Mouse (Mus musculus): ENCODE data around the gene Dock2. TPM values are rescaled to one million over a fixed set of nuclear protein-coding genes. Genes with fewer than 3 reads are reported as not detected.
"Not testable (repeated sequence)": the region's sequence is repeated elsewhere in the genome, so short reads cannot be mapped to it uniquely, and the experiment has no call there.

Dock2 gene
- polyA plus RNA-seq (2016; fragmentation: Nextera tagmentation; extraction: Ambion mirVana) = 0.86 and 1.1 TPM in 2 replicates

DNA sequence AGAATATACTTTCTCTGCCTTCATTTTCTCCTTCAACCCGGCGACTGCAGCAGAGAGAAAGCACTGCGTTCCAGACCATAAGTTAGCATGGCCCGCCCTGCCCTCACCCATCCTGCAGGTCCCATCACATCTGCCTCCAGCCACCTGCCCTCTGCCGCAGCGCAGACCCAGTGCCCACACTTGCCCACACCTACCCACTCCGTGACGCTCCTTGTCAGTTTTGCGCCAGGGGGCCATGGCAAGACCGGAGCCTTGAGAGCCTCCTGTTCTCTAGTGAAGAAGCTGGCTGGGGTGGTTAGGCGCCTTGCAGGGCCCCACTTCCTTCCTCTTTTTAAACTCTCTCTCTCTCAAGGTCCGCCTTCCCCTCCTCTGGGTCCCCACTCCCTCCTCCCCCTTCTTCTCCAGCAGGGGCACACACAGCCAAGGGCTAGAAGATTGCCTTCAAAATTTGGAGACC is at the start of gene Dock2:
Gene Dock2, minus strand, starts transcription at position 306 of the 457 bp plus-strand sequence.
- H3K36me3 ChIP-seq = no peaks in the 10 kb centered on the region
- no peaks in the 10 kb centered on the region for H3K9me3 ChIP-seq (replicated peaks)
- no peaks in the 10 kb centered on the region for H3K27me3 ChIP-seq
- 90% methylated on average over 12 of the region's 12 CpGs for WGBS
- no peak within 1 kb of the TSS for H3K27ac ChIP-seq
- H3K4me3 ChIP-seq = no peak within 1 kb of the TSS
- no peaks in the 10 kb centered on the region for H3K4me1 ChIP-seq
- no peak for ATAC-seq (ENCODE audit: low FRiP score)
- no peak within 1 kb of the TSS for H3K9ac ChIP-seq
- H3K4me2 ChIP-seq (replicated peaks) = no peak within 1 kb of the TSS

DNA sequence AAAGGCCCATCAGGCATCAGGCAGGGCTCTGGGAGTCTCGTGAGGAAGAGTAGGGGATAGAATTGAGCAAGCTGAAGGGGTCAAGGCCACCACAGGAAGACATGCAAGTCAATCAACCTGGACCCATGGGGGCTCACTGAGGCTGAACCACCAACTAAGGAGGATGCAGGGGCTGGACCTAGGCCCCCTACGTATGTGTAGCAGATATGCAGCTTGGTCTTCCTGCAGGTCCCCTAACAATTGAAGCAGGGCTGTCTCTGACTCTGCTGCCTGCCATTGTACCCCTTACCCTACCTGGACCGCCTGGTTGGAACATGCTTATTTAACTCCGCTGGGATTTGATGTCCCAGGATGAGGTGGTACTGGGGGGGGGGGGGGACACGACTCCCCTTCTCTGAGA is 49.0 kb upstream of the Dock2 start:
- Histone ChIP-seq H3K27me3 (no peaks in the 10 kb centered on the region), H3K4me2 (replicated peaks) (peak overlapping the region; percentile 60), H3K9me3 (replicated peaks) (no peaks in the 10 kb centered on the region), H3K36me3 (peaks cover 16% of the 10 kb centered on the region; the same call in 1 of the 2 replicates), H3K4me3 (peak overlapping the region; percentile 76), H3K9ac (peak overlapping the region; percentile 75), H3K4me1 (peaks cover 13% of the 10 kb centered on the region), H3K27ac (no peak overlapping the region)
- WGBS = 6% methylated on average over 4 of the region's 5 CpGs
- 0 out of 2 replicates have a peak, but pooled peaks have one; percentile 15 for ATAC-seq (ENCODE audit: low FRiP score)

DNA sequence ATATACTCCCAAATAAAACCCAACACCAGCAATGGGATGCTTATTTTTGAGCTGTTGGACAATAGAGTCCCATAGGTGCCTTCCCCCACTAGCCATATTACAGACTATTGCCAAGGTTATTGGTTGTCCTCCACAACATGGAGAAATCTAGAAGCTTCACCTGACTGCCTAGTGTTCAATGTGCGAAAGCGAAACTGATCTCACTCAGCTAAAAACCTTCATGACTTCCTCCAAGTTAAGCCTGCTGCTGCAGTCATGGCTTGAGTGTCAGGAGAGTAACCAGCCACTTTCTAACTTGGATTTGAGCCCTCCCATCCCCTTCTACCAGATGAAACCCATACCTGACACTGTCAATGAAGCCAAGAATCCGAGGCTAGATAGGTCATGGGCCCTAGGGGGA is 44.1 kb upstream of the Dock2 start:
- H3K9ac ChIP-seq = no peak overlapping the region
- H3K36me3 ChIP-seq = peaks cover 26% of the 10 kb centered on the region
- H3K4me1 ChIP-seq = peaks cover 6% of the 10 kb centered on the region
- no peaks in the 10 kb centered on the region for H3K9me3 ChIP-seq (replicated peaks)
- H3K27me3 ChIP-seq = no peaks in the 10 kb centered on the region
- H3K4me2 ChIP-seq (replicated peaks) = no peak overlapping the region
- H3K4me3 ChIP-seq = no peak overlapping the region
- WGBS = 93% methylated on average over 3 of the region's 3 CpGs
- H3K27ac ChIP-seq = no peak overlapping the region
- no peak for ATAC-seq (ENCODE audit: low FRiP score)

DNA sequence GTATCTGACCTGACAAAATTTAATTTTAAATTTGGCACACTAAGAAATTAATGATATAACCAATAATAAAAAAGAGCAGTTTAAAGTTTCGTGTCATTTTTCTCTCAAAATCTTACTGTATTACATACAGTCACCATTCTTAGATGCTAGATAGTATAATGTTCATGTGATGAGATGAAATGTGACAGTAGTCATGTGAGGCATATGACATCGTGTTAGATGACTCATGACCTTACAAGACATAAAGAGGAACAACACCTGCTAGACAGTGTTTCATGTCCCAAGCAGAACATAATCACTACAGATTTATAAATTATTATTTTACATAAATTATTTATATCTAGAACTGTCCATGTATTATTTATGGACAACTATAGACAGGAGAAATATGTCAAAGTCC is 43.2 kb upstream of the Dock2 start:
- no peak for ATAC-seq (ENCODE audit: low FRiP score)
- WGBS = 97% methylated on average over 2 of the region's 2 CpGs
- H3K4me2 ChIP-seq (replicated peaks) = no peak overlapping the region
- H3K36me3 ChIP-seq = peaks cover 31% of the 10 kb centered on the region
- H3K4me3 ChIP-seq = no peak overlapping the region
- H3K9ac ChIP-seq = no peak overlapping the region
- no peaks in the 10 kb centered on the region for H3K27me3 ChIP-seq
- no peak overlapping the region for H3K27ac ChIP-seq
- no peaks in the 10 kb centered on the region for H3K9me3 ChIP-seq (replicated peaks)
- no peaks in the 10 kb centered on the region for H3K4me1 ChIP-seq

DNA sequence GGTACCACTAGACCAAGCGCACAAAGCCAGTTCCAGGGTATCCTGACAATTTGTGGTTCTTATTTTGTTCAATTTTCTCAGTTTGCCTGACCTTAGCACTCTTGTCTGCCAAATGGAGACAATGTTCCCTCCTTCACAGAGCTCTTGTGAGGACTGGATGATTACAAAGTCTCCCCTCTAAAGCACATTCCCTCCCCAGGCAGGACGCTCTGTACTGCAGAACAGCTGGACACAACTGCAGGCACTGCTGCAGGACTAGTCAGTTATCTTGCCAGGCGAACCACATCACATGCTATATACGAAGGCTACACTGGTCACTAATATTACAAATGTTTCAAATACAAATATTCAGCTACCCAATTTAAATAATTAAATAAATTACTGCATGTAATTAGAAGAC is 41.1 kb upstream of the Dock2 start:
- Histone ChIP-seq H3K9me3 (replicated peaks) (no peaks in the 10 kb centered on the region), H3K4me2 (replicated peaks) (no peak overlapping the region), H3K27ac (no peak overlapping the region), H3K4me3 (no peak overlapping the region), H3K9ac (no peak overlapping the region), H3K4me1 (no peaks in the 10 kb centered on the region), H3K36me3 (peaks cover 36% of the 10 kb centered on the region), H3K27me3 (no peaks in the 10 kb centered on the region)
- WGBS = 94% methylated on average over 4 of the region's 4 CpGs
- no peak for ATAC-seq (ENCODE audit: low FRiP score)

DNA sequence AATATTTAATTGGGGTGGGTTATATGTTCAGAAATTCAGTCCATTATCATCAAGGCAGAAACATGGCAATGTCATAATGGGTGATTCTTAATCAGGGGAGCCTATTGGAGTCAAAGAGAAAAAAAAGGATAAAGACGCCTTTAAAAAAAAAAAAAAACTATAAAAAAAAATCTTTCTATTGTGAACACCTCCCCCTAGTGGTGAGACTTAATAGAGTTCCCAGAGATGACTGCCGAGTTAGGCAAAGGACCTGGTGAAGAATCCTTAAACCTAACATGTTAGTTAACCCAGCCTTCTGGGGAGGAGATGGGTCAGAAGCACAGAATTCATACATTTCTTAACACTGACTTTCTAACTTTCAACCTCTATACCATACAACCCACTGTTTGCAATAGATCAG is 31.1 kb upstream of the Dock2 start:
- WGBS = 15% methylated on average over 2 of the region's 2 CpGs
- Histone ChIP-seq H3K27me3 (no peaks in the 10 kb centered on the region), H3K27ac (no peak overlapping the region), H3K4me2 (replicated peaks) (no peak overlapping the region), H3K4me1 (no peaks in the 10 kb centered on the region), H3K4me3 (no peak overlapping the region), H3K9me3 (replicated peaks) (no peaks in the 10 kb centered on the region), H3K9ac (no peak overlapping the region), H3K36me3 (peaks cover 33% of the 10 kb centered on the region)
- ATAC-seq (ENCODE audit: low FRiP score) = no peak

DNA sequence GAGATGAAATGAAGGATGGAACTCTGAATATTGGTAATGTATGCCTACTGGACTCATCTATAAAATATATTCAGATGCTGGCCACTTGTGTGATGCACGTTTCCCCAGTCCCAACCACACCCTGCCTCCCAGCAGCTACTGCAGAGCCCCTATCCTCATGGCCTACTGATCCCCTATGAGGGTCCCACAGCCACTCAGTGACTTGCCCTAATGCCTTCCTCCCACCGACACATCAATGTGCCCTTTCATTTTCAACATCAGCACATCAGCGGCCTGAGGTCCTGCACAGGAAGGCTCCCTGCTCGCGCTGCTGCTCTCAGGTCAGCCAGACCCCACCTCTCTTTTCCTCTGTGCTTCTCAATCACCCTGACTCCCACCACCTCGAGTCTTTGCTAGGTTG is 30.6 kb upstream of the Dock2 start:
- no peak overlapping the region for H3K27ac ChIP-seq

DNA sequence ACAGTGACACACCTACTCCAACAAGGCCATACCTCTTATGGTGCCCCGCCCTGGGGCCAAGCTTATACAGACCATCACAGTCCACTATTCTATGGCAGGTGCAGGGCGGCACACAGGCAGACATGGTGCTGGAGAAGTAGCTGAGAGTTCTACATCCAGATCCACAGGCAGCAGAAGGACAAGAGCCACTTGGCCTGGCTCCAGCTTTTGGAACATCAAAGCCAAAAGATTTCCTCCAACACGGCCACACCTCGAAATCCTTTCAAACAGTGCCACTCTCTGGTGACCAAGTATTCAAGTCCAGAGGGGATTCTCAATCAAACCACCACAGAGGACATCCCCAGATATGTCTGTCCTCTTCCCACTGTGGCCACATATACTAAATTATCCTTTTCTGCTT is 21.3 kb upstream of the Dock2 start:
- H3K27ac ChIP-seq; ATAC-seq (ENCODE audit: low FRiP score); H3K4me1 ChIP-seq; H3K4me2 ChIP-seq (replicated peaks); H3K36me3 ChIP-seq; H3K9ac ChIP-seq; H3K4me3 ChIP-seq; H3K27me3 ChIP-seq; H3K9me3 ChIP-seq (replicated peaks): not testable (repeated sequence)
- WGBS = 74% methylated on average over 4 of the region's 4 CpGs

More for the DNA sequence above, 30.6 kb upstream of the Dock2 start:
- no peak for ATAC-seq (ENCODE audit: low FRiP score)
- H3K27me3 ChIP-seq = no peaks in the 10 kb centered on the region
- WGBS = 88% methylated on average over 6 of the region's 6 CpGs
- H3K4me2 ChIP-seq (replicated peaks) = no peak overlapping the region
- no peak overlapping the region for H3K9ac ChIP-seq
- H3K36me3 ChIP-seq = peaks cover 36% of the 10 kb centered on the region
- no peaks in the 10 kb centered on the region for H3K9me3 ChIP-seq (replicated peaks)
- H3K4me1 ChIP-seq = no peaks in the 10 kb centered on the region
- no peak overlapping the region for H3K4me3 ChIP-seq

DNA sequence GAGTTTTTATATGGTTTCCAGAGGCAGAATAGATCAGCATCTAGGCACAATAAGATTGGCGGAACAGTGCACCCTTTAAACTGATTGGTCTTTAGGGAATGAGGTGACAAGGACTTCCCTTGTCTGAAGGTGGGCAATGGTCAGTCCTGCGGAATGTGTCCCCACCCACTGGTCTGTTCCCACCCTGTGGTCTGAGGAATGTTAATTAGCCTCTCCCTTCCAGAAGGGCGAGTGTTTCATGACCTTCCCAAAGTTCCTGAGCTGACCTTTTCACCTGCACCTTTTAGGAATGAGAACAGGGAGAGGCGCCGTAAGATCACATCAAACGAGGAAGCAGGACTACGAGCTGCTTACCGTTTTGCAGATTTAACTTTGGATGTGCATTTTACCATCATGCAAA is 14.4 kb upstream of the Dock2 start:
- H3K4me3 ChIP-seq; H3K27me3 ChIP-seq; H3K9ac ChIP-seq; H3K4me2 ChIP-seq (replicated peaks); H3K36me3 ChIP-seq; ATAC-seq (ENCODE audit: low FRiP score); H3K9me3 ChIP-seq (replicated peaks); H3K4me1 ChIP-seq; H3K27ac ChIP-seq: not testable (repeated sequence)
- WGBS = 57% methylated on average over 8 of the region's 8 CpGs

DNA sequence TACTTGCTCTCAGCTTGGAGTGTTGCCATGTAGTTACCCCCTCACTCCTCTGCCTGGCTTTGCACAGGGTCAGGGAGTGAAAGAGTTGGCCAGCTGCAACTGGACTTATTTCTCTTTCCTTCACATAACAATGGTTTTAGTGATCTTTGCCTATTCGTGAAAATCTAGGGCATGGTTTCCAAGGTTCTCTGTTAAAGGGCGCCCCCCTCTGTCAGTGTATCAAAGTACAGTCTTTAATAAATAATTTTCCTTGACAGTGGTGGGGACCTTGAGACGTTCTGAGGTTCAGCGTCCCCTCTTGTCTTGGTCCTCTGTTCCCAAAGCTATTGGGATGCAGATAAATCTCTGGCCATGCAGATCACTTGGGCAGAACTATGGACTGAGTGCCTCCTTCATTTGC is 12.4 kb upstream of the Dock2 start:
- ATAC-seq (ENCODE audit: low FRiP score) = no peak
- H3K9ac ChIP-seq = no peak overlapping the region
- H3K36me3 ChIP-seq = no peaks in the 10 kb centered on the region
- no peak overlapping the region for H3K4me3 ChIP-seq
- no peaks in the 10 kb centered on the region for H3K9me3 ChIP-seq (replicated peaks)
- no peaks in the 10 kb centered on the region for H3K27me3 ChIP-seq
- H3K27ac ChIP-seq = no peak overlapping the region
- no peaks in the 10 kb centered on the region for H3K4me1 ChIP-seq
- no peak overlapping the region for H3K4me2 ChIP-seq (replicated peaks)
- 39% methylated on average over 4 of the region's 4 CpGs for WGBS

DNA sequence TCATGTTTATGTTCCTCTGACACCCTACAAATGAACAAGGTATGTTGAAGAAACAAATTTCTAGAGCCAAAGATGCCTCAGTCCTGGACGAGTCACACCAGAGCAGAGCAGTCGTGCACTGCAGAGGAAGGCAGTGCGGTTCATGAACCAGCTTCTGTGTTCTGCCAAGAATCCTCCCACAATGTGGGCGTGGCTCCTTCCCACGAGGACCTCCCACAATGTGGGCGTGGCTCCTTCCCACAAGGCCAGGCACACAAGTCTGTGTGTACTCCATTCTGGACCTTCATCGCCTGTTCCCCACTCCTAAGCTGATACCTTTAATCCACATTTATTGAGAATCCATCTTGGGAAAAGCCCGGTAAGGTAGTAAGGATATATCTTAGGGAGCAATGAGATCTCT is 8.2 kb upstream of the Dock2 start:
- 67% methylated on average over 8 of the region's 8 CpGs for WGBS
- Histone ChIP-seq H3K9ac (no peak overlapping the region), H3K9me3 (replicated peaks) (no peaks in the 10 kb centered on the region), H3K4me2 (replicated peaks) (no peak overlapping the region), H3K27me3 (no peaks in the 10 kb centered on the region), H3K36me3 (no peaks in the 10 kb centered on the region), H3K27ac (no peak overlapping the region), H3K4me1 (no peaks in the 10 kb centered on the region), H3K4me3 (no peak overlapping the region)
- ATAC-seq (ENCODE audit: low FRiP score) = no peak

DNA sequence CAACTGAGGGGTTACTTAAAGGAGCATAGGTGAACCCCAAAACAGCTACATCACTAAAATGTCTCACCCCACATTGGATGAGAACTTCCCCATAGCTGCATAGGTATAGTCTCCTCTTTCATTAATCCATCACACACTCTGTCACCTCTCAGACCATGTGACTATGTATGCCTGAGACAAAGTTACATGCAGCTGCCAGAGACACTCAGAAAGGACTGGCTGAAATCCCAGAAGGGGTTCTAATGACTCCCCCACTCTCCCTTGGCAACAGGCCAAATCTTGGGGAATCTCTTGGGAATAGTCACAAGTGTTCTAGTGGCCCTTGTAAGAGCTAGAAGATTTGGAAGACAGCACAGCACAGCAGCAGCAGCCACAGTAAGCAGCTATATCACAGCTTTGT is 1.2 kb upstream of the Dock2 start:
- no peak for ATAC-seq (ENCODE audit: low FRiP score)
- H3K9me3 ChIP-seq (replicated peaks) = no peaks in the 10 kb centered on the region
- no peaks in the 10 kb centered on the region for H3K27me3 ChIP-seq
- no peaks in the 10 kb centered on the region for H3K4me1 ChIP-seq
- no peak overlapping the region for H3K4me2 ChIP-seq (replicated peaks)
- no peak overlapping the region for H3K9ac ChIP-seq
- no peak overlapping the region for H3K4me3 ChIP-seq
- H3K36me3 ChIP-seq = no peaks in the 10 kb centered on the region
- H3K27ac ChIP-seq = no peak overlapping the region

DNA sequence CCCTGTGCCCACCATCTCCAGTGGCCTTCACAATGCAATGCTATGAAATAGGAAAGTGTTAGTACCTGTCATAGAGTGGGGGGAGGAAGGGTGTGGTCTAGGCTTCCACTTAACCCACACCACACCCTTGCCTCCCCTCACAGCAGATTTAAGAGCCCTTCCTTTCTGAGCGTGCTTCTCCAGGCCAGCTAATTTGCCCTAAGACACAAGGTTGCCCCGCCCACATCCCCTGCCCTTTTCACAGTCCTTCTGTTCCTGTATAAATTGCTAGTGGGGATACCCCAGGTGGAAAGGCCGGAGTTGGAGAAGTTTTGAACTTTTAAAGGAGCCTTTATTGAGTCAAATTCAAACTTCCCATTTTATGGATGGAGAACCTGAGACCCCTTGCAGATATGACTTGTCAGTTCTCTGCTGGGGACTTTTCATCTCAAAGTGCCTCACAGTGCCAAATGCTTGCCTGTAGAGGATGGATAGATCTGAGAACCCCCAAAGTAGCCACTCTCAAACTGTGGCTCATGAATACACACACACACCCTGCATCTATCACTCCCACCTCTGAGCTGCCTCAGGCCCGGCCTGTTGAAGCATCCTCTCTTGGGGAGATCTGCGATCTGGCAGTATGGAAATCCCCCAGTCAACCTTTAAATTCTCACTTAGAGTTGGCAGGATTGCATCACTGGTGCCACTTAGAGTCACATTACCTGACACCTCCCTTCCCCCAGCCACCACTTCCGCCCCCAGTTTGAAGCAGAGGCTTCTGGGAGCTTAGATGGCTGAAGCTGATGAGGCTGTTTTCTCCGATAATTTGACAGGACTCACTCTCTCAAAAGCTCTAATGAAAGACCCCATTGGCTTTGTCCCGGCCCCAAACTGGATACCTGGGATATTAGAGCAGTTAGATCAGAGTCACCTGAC is 919 bp downstream of the Dock2 start:
- no peak overlapping the region for H3K9ac ChIP-seq
- 80% methylated on average over 8 of the region's 8 CpGs for WGBS
- ATAC-seq (ENCODE audit: low FRiP score) = no peak
- H3K27me3 ChIP-seq = no peaks in the 10 kb centered on the region
- H3K4me3 ChIP-seq = no peak overlapping the region
- no peak overlapping the region for H3K4me2 ChIP-seq (replicated peaks)
- no peaks in the 10 kb centered on the region for H3K9me3 ChIP-seq (replicated peaks)
- H3K36me3 ChIP-seq = no peaks in the 10 kb centered on the region
- no peaks in the 10 kb centered on the region for H3K4me1 ChIP-seq
- H3K27ac ChIP-seq = no peak overlapping the region

Measured in hindbrain, embryonic 12.5 days (tissue).